Mouse (Mus musculus): ENCODE results near the gene Loxl1.

Loxl1 gene

DNA sequence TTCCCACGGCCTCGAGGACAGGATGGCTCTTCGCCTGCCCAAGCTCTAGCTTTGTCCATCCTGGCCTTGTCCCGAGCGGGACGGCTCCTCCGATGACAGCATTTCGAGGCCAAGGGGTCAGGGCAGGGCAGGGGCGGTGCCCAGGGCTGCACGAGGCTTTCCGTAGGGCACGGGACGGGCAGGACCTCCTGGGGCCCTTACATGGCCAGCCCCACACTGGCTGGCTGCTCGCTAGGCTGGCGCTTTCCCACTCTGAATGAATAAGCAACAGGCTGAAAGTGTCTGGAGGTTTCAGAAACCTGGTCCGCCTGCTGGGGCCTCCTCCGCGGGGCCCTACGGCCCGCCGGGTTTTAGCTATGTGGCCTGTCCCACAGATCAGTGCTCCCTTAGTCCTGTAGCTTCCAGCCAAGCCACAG is at the start of gene Loxl1:
Loxl1 (minus strand) TSS at position 243 of the 416 bp plus-strand sequence.
- DNase-seq = peak in 1 of 2 experiments; percentile 49

DNA sequence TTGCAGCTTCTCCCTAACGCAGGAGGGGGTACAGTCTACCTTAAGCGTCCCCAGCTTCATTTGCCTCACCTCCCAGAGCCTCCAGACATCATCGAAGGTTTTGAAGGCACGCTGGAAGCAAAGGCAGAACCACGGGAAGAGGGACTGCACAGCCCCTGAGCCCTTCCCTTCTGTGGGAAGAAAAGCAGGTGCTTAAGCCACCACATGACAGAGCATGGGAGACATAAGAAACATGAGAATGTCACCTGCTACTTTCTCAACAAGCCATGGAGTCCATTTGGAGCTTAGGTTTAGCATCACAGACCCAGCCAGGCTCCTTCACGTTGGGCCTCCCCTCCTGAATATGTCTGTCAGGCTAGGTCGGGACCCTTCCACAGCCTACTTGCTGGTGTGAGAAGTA is 49.0 kb upstream of the Loxl1 start:
- no peak for DNase-seq

- DNase-seq = no peak
These were observed 48.4 kb upstream of the Loxl1 start for GRCm38 (mm10) chr9:58361373-58361772.

- no peak for DNase-seq
These were observed 42.5 kb upstream of the Loxl1 start for GRCm38 (mm10) chr9:58355262-58356050.

DNA sequence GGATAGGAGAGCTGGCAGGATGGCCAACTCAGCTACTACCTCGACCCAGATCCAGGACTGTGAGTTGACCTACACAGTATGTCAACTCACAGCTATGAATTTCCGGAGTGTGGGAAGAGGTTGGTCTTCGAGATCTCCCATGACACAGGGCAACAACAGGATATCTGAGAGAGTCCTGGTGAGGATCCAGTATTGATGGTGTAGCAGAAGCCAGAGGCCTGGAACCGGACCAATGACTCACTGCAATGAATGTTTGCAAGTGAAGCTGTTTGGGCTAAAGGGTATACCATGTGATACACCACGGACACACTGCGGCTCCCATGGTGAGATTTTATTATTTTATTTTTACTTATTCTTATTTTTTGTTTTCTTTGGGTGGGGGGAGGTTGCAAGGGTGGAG is 41.7 kb upstream of the Loxl1 start:
- DNase-seq = no peak

DNA sequence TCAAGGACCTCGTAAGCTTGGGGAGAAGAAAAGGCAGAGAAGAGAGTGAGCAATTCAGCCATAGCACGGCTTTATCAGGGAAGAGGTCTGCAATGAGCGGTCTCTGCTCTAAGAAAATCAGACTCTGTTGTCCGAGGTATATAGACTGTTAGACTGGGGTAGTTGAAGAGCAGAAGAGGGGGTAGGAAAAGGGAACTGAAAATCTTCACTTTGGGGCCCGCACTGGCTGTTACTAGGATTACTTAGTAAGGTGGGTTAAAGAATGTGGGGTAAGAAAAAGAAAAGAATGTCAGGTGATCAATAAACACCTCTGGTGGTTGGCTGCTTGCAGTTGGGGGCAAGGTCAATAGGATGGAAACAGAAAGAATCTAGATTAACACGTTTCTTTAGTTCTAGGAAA is 40.2 kb upstream of the Loxl1 start:
- DNase-seq = no peak

DNA sequence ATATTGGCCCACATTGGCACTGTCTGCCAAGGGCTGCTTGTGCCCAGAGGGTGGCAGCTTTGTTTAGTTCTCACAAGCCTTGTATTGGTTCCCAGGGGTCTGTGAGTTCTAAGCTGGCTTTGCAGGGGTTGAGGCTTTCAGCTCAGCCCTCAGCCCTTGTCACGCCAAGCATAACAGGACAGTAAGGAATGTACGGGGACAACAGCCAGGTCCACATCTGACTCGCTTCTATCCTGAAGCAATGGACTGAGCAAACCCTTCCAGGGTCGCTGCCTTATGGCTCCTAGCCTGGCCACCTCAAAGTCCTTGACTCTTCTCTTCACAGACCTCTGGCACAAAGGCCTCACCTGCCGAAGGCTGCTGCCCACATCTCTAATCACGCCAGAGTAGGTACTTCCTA is 34.8 kb upstream of the Loxl1 start:
- DNase-seq = no peak

DNA sequence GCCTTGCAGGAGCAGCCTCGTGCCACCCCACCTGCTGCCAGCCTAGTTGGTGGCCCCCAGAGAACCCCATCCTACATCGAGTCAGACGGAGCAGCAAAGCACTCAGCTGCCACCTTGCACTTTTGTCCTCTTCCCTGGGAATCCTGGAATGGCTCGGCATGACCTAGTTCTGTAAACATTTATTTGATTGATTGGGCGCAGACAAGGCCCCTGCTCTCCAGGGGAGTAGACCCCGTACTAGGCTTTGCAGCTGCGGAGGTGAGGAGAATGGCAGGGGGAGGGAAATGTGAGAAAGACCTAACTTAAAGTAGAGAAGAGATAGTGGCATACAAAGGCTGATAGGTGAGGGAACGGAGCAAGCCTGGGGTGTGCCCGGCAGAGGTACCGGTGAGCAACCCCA is 33.5 kb upstream of the Loxl1 start:
- no peak for DNase-seq

GRCm38 (mm10) chr9:58345963-58346362 is 33.0 kb upstream of the Loxl1 start:
- DNase-seq = no peak

GRCm38 (mm10) chr9:58341795-58342194 is 28.8 kb upstream of the Loxl1 start:
- DNase-seq = no peak

GRCm38 (mm10) chr9:58336650-58337281 is 23.8 kb upstream of the Loxl1 start:
- DNase-seq = no peak

DNA sequence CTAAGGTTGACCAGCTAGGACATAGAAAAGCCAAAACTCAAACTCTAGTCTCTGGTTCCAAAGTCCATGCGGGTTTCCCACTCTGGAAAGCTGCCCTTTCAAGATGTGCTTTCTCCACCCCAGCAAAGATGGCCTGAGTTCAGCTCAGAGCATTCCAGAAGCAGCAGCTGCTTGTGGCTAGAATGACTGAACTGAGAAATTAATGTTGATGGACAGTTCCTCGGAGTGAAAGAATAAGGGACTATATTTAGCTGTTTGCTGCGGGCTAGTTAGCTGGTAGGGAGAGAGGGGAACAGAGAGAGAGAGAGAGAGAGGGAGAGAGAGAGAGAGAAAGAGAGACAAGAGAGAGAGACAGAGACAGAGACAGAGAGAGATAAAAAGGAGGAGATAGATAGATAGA is 18.3 kb upstream of the Loxl1 start:
- no peak for DNase-seq

DNA sequence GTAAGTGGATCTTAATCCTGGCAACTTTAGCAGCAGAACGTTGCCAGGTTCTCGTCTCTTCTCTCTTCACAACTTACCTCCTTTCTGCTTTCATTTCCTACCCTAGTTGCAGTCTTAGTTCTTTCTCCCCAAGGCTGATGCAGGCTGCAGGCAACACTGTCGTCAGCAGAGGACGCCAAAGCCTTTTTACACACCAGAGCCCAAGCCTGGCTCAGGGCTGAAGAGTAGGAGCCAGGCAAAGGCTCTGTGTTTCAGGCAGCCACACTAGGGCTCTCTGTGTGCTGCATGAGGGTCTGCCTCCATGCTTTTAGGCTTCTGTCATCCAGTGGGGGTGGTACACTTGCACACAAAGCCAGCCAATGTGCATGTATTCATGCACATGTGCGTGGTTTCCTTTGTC is 17.3 kb upstream of the Loxl1 start:
- DNase-seq = peak; percentile 67 to 84

- no peak for DNase-seq
These were observed 14.4 kb upstream of the Loxl1 start for GRCm38 (mm10) chr9:58327382-58327781.

GRCm38 (mm10) chr9:58326477-58327180 is 13.6 kb upstream of the Loxl1 start:
- no peak for DNase-seq

- DNase-seq = no peak
These were observed 8.7 kb upstream of the Loxl1 start for GRCm38 (mm10) chr9:58321681-58322080.

DNA sequence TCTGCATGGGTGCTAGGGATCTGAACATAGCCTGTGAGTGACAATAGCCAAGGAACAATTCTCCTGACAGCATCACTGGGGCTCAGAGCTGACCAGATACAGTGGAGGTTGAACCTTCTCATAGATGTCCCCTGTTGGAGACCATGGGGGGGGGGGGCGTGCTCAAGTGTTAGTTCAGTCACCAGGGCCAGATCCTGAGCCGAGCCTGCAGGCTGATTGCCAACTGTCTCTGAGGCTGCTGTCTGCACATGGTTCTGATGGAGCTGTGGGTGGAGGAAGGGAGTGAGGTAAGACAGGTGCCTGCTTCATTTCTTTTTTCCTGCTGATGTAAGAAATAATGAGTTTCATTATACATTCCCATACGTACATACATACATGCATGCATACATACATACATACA is 5.3 kb upstream of the Loxl1 start:
- DNase-seq = no peak

- no peak for DNase-seq
These were observed 4.4 kb upstream of the Loxl1 start for GRCm38 (mm10) chr9:58317381-58317780.

GRCm38 (mm10) chr9:58316784-58317183 is 3.8 kb upstream of the Loxl1 start:
- no peak for DNase-seq

- DNase-seq = no peak
These were observed 2.9 kb upstream of the Loxl1 start for GRCm38 (mm10) chr9:58315850-58316249.

DNA sequence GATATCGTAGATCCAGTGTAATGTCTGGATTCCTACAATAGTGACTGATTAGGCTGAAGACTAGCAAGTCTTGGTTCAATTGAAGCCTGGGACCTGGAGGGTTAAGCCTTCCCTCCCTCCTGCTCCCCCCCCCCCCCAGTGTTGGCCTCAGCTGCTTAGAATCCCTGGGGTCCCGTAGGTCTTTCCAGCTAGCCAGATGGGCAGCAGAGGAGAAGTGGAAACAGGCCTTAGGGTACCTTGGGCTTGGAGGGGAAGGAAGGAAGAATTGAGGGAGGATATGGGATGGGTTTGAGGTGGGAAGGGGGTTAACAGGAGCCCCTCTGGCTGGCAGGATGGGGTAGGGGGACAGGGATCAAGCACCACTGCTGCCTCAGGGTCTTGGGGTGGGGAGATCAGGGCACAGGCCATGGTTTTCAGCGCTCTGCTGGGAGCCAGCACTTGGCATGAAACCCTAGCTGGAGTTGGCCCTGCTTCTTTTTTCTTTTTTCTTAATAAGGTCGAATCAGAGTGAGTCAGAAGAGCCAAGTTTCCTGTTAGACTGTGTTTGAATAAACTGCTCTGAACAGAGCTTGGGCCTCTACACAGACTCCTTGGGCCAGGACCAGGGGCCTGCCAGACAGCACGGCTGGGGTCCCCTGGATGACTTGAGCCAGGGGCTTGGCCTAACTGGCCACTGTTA is 1.8 kb upstream of the Loxl1 start:
- DNase-seq = no peak

DNA sequence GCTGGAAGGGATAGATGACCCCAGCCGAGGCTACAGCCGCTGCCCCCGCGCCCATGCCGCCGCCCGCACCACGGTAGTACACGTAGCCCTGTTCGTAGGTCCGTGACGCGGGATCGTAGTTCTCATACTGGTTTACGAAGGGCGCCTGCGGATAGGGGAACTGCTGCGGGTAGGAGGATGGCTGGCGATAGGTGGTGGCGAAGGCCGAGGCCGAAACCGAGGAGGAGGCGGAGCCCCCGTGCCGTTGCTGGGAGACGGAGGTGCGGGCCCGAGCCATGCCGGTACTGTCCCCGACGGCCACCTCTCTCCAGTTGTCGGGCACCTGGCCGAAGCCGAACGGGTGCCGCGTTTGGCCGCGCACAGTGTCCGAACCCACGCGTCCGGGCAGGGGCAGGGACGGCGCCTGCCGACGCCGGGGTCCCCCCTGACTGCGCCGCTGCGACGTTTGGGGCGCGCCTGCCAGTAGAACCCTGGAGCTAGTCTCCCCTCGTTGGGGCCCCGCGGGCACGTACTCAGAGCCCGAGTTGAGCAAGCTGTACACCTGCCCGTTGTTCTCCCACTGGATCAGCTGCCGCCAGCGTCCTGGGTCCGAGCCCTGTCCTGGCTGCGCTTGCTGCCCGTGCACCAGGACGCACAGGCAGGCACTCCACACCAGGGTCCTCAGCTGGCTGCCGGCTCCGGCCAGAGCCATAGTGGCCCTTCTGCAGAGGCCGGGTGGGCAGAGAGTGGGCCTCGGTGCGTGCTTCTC is 616 bp downstream of the Loxl1 start:
- DNase-seq = peak in 1 of 2 experiments; percentile 34
